Mouse (Mus musculus) heart, postnatal 0 days (tissue): Measurements from ENCODE around the gene Prkd1.

Experiments
- CTCF ChIP-seq: IDR thresholded peaks from 2 replicates; pipeline ENCODE4 v1.5.1; 2016; ENCODE audit warnings: antibody characterized with exemption, control low read depth, low read depth
- EP300 ChIP-seq: IDR thresholded peaks from 2 replicates; pipeline ENCODE4 v1.6.1; 2016; ENCODE audit warnings: antibody characterized with exemption, low read depth

GRCm38 (mm10) chr12:50538296-50538965 lies 110.5 kb downstream of the Prkd1 start:
- TF ChIP-seq EP300 = no peak
- no peak for TF ChIP-seq CTCF
